Mouse (Mus musculus) neural tube, embryonic 13.5 days (tissue): ENCODE measurements around the gene Trnp1. TPM values are rescaled to one million over a fixed set of nuclear protein-coding genes. Genes with fewer than 3 reads are reported as not detected.
A peak's percentile ranks its signal among the peaks of the same experiment; 100 is the strongest.

Experiments
- ATAC-seq: fragments of 200-750 bp; cut with Nextera tagmentation; 2 replicates; pipeline ENCODE4 v1.8.0; 2017; ENCODE audit warnings: low read depth, mild to moderate bottlenecking, moderate TSS enrichment, moderate library complexity
- H3K27ac ChIP-seq: fragments of 300-500 bp; sonication (generic); replicated peaks from 2 replicates; pipeline ENCODE4 v1.5.1; 2015; ENCODE audit warnings: moderate library complexity, mild to moderate bottlenecking, inconsistent platforms
- H3K27me3 ChIP-seq: fragments of 300-500 bp; sonication (generic); 2 replicates; pipeline ENCODE4 v1.6.1; 2015; ENCODE audit warnings: mild to moderate bottlenecking, inconsistent platforms
- H3K36me3 ChIP-seq: fragments of 300-500 bp; sonication (generic); 2 replicates; pipeline ENCODE4 v1.6.1; 2015; ENCODE audit warnings: mild to moderate bottlenecking, inconsistent platforms
- H3K4me1 ChIP-seq: fragments of 300-500 bp; sonication (generic); replicated peaks from 2 replicates; pipeline ENCODE4 v1.6.1; 2015; ENCODE audit warnings: inconsistent platforms
- H3K4me2 ChIP-seq: fragments of 300-500 bp; sonication (generic); 2 replicates; pipeline ENCODE4 v1.6.1; 2015; ENCODE audit warnings: inconsistent platforms, mild to moderate bottlenecking, moderate library complexity
- H3K4me3 ChIP-seq: fragments of 300-500 bp; sonication (generic); 2 replicates; pipeline ENCODE4 v1.5.1; 2015; ENCODE audit warnings: mild to moderate bottlenecking, inconsistent platforms
- H3K9ac ChIP-seq: fragments of 300-500 bp; sonication (generic); 2 replicates; pipeline ENCODE4 v1.6.1; 2015; ENCODE audit warnings: moderate library complexity, mild to moderate bottlenecking, inconsistent platforms
- H3K9me3 ChIP-seq: fragments of 300-500 bp; sonication (generic); 2 replicates; pipeline ENCODE4 v1.6.1; 2016; ENCODE audit warnings: inconsistent platforms
- WGBS: fragments of 180-500 bp; shearing (Covaris S2); methylation state at CpG from one replicate; pipeline ENCODE4 v1.1.7; 2015; 5-methylcytosine and 5-hydroxymethylcytosine counted together
- polyA plus RNA-seq: library from polyadenylated mRNA; unstranded; fragments of >200 nt; fragmentation: Nextera tagmentation; extraction: Ambion mirVana; gene quantifications from 2 replicates; pipeline ENCODE4 v1.2.1, GENCODE M21; 2015

The Trnp1 gene
- polyA plus RNA-seq, 1 experiment from 2014 or later: 6.7 TPM

- 0 out of 2 replicates have a peak, but pooled peaks cover 12% of the 10 kb centered on the region for H3K4me1 ChIP-seq
- H3K4me2 ChIP-seq: no peak overlapping the region
- H3K27me3 ChIP-seq: no peaks in the 10 kb centered on the region
- no peak overlapping the region for H3K9ac ChIP-seq
- no peaks in the 10 kb centered on the region for H3K9me3 ChIP-seq
- H3K4me3 ChIP-seq: no peak overlapping the region
- 50% methylated on average over 8 of the region's 8 CpGs for WGBS
- H3K36me3 ChIP-seq: no peaks in the 10 kb centered on the region
- no peak for ATAC-seq
- H3K27ac ChIP-seq: no peak overlapping the region
These were observed 49.5 kb downstream of the Trnp1 start for GRCm38 (mm10) chr4:133448708-133449388.

DNA sequence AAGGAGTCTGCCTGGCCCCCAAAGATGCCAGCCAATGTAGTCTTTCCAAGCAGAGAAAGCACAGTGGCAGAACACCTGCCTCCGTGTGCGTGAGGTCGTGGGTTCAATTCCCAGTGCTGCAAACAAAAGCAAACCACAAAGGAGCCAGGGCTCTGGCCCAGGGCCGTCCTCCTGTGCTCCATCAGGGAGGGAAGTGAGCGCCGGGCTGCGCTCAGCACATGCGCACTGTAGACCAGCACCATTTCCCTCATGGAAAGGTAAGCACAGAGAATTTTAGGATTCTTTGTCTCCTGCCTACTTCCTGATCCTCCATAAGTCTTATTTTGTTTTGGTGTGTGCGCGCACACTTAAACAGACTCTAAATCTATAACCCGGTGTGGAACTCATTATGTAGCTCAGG, 50.4 kb downstream of the Trnp1 start:
- no peak for ATAC-seq
- Histone ChIP-seq H3K36me3 (no peaks in the 10 kb centered on the region), H3K4me2 (no peak overlapping the region), H3K27me3 (no peaks in the 10 kb centered on the region), H3K27ac (no peak overlapping the region), H3K9me3 (no peaks in the 10 kb centered on the region), H3K4me3 (no peak overlapping the region), H3K9ac (no peak overlapping the region), H3K4me1 (0 out of 2 replicates have a peak, but pooled peaks cover 12% of the 10 kb centered on the region)
- WGBS: 73% methylated on average over 11 of the region's 11 CpGs

- no peak overlapping the region for H3K4me3 ChIP-seq
- H3K9me3 ChIP-seq: no peaks in the 10 kb centered on the region
- H3K4me1 ChIP-seq: 0 out of 2 replicates have a peak, but pooled peaks cover 12% of the 10 kb centered on the region
- H3K9ac ChIP-seq: no peak overlapping the region
- H3K27me3 ChIP-seq: no peaks in the 10 kb centered on the region
- no peak for ATAC-seq
- WGBS: 53% methylated on average over 5 of the region's 5 CpGs
- no peaks in the 10 kb centered on the region for H3K36me3 ChIP-seq
- no peak overlapping the region for H3K27ac ChIP-seq
- no peak overlapping the region for H3K4me2 ChIP-seq
These were observed 51.0 kb downstream of the Trnp1 start for GRCm38 (mm10) chr4:133447366-133447765.

DNA sequence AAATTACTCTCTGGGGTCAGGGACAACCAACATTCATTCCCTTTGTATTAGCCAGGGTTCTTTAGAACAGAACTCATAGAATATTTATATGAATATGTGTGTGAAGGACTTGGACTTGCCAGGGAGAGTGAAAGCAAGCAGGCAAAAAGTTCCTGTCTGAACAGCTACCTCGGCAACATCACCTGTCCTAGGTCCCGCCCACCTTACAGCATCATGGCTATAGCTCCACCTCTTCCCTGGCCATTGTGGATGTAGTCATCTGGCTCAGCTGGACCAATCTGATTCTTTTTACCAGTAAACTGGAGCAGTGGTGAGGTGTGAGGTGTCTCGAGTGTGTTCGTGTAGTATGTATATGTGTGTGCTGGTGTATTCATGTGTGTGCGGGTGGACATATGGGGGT, 52.6 kb downstream of the Trnp1 start:
- no peak overlapping the region for H3K9ac ChIP-seq
- no peak overlapping the region for H3K27ac ChIP-seq
- H3K9me3 ChIP-seq: no peaks in the 10 kb centered on the region
- no peaks in the 10 kb centered on the region for H3K27me3 ChIP-seq
- H3K4me1 ChIP-seq: peaks cover 20% of the 10 kb centered on the region
- H3K4me3 ChIP-seq: no peak overlapping the region
- no peak overlapping the region for H3K4me2 ChIP-seq
- H3K36me3 ChIP-seq: no peaks in the 10 kb centered on the region
- no peak for ATAC-seq
- 86% methylated on average over 5 of the region's 5 CpGs for WGBS

GRCm38 (mm10) chr4:133443085-133443484, 55.3 kb downstream of the Trnp1 start:
- no peak for ATAC-seq
- Histone ChIP-seq H3K27me3 (no peaks in the 10 kb centered on the region), H3K27ac (peak overlapping the region; percentile 9; the same call in 1 of the 2 replicates), H3K9ac (no peak overlapping the region), H3K4me3 (no peak overlapping the region), H3K9me3 (no peaks in the 10 kb centered on the region), H3K4me1 (peaks cover 26% of the 10 kb centered on the region), H3K4me2 (no peak overlapping the region), H3K36me3 (no peaks in the 10 kb centered on the region)
- 47% methylated on average over 5 of the region's 5 CpGs for WGBS

DNA sequence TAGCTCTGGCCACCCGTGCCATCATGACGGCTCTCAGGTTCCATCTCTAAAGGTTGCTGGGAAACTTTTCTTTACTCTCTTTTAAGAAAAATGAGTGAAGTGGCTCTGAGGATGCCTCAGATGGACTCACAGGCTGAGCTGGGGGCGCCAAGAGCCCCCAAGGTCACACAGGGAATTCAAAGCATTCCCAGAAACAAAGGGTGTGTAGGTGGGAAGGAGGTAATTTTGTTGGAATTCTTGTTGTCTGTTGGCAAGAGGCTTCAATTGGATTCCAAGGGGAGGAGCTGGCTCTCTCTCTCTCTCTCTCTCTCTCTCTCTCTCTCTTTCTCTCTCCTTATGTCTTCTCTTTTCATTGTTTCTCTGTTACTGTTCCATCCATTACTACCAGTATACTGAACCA, 56.2 kb downstream of the Trnp1 start:
- Histone ChIP-seq H3K4me3 (no peak overlapping the region), H3K9me3 (no peaks in the 10 kb centered on the region), H3K27me3 (no peaks in the 10 kb centered on the region), H3K4me1 (peaks cover 26% of the 10 kb centered on the region), H3K9ac (no peak overlapping the region), H3K36me3 (no peaks in the 10 kb centered on the region), H3K27ac (no peak overlapping the region; the same call in 1 of the 2 replicates), H3K4me2 (no peak overlapping the region)
- 42% methylated on average over 3 of the region's 3 CpGs for WGBS
- no peak for ATAC-seq

Other genes with a start within 250 kb of the Trnp1 start
- gene Sytl1, start 235.4 kb downstream of the Trnp1 start, polyA plus RNA-seq: 0.25 and 0.28 TPM in 2 replicates
- 98.0 and 104 TPM in 2 replicates for gene Tmem222, start 220.8 kb downstream of the Trnp1 start, polyA plus RNA-seq
- 21.9 and 24.3 TPM in 2 replicates for gene Wdtc1, start 145.1 kb downstream of the Trnp1 start, polyA plus RNA-seq
- 7.0 and 7.1 TPM in 2 replicates for gene Slc9a1, start 128.8 kb downstream of the Trnp1 start, polyA plus RNA-seq
- 0.14 and 0.33 TPM in 2 replicates for gene Tent5b, start 18.4 kb downstream of the Trnp1 start, polyA plus RNA-seq
- 0.15 and 0.39 TPM in 2 replicates for gene Kdf1, start 20.4 kb upstream of the Trnp1 start, polyA plus RNA-seq
- 244 and 267 TPM in 2 replicates for gene Nudc, start 47.4 kb upstream of the Trnp1 start, polyA plus RNA-seq
- gene Nr0b2, start 54.8 kb upstream of the Trnp1 start, polyA plus RNA-seq: not detected in 2 replicates
- 7.0 and 7.8 TPM in 2 replicates for gene Gpatch3, start 76.2 kb upstream of the Trnp1 start, polyA plus RNA-seq
- gene Gpn2, start 85.8 kb upstream of the Trnp1 start, polyA plus RNA-seq: 17.7 TPM in 2 replicates
- 1.0 and 3.3 TPM in 2 replicates for gene Sfn, start 103.6 kb upstream of the Trnp1 start, polyA plus RNA-seq
- 2.8 and 4.3 TPM in 2 replicates for gene Zdhhc18, start 151.6 kb upstream of the Trnp1 start, polyA plus RNA-seq
- gene Pigv, start 174.1 kb upstream of the Trnp1 start, polyA plus RNA-seq: 12.3 and 14.2 TPM in 2 replicates